Mouse (Mus musculus): ENCODE results near the gene Ano8. TPM values are rescaled to one million over a fixed set of nuclear protein-coding genes. Genes with fewer than 3 reads are reported as not detected.

The Ano8 gene
- total RNA-seq, 4 experiments from 2014 or later: 14.1 to 17.3 (median 16.1) TPM

- DNase-seq (ENCODE audit: low spot score): no peak
Observed at GRCm38 (mm10) chr8:71498816-71499690, 13.3 kb upstream of the Ano8 start.

GRCm38 (mm10) chr8:71497881-71498501 is 12.2 kb upstream of the Ano8 start:
- peak; percentile 73 for DNase-seq (ENCODE audit: low spot score)

GRCm38 (mm10) chr8:71497077-71497645 is 11.4 kb upstream of the Ano8 start:
- DNase-seq (ENCODE audit: low spot score): no peak

- DNase-seq (ENCODE audit: low spot score): peak; percentile 91
Observed at GRCm38 (mm10) chr8:71496481-71496880, 10.7 kb upstream of the Ano8 start.

- no peak for DNase-seq (ENCODE audit: low spot score)
Observed at GRCm38 (mm10) chr8:71495811-71496210, 10.0 kb upstream of the Ano8 start.

GRCm38 (mm10) chr8:71495039-71495438 is 9.3 kb upstream of the Ano8 start:
- peak; percentile 85 for DNase-seq (ENCODE audit: low spot score)

- DNase-seq (ENCODE audit: low spot score): peak; percentile 97
Observed at GRCm38 (mm10) chr8:71488454-71488853, 2.7 kb upstream of the Ano8 start.

GRCm38 (mm10) chr8:71487691-71488445 is 2.1 kb upstream of the Ano8 start, which contains the start of gene Gtpbp3:
Gtpbp3 (plus strand) TSS chr8:71488103.
- peak; percentile 81 for DNase-seq (ENCODE audit: low spot score)

GRCm38 (mm10) chr8:71486136-71486529 is 370 bp upstream of the Ano8 start:
- DNase-seq (ENCODE audit: low spot score): no peak

- DNase-seq (ENCODE audit: low spot score): no peak
Observed at GRCm38 (mm10) chr8:71484736-71485135, 1.0 kb downstream of the Ano8 start.

- no peak for DNase-seq (ENCODE audit: low spot score)
Observed at GRCm38 (mm10) chr8:71483932-71484331, 1.8 kb downstream of the Ano8 start.

GRCm38 (mm10) chr8:71478943-71479342 is 6.8 kb downstream of the Ano8 start:
- DNase-seq (ENCODE audit: low spot score): no peak

GRCm38 (mm10) chr8:71477196-71477845 is 8.4 kb downstream of the Ano8 start:
- no peak for DNase-seq (ENCODE audit: low spot score)

- peak; percentile 70 for DNase-seq (ENCODE audit: low spot score)
Observed at GRCm38 (mm10) chr8:71476099-71476940, 9.4 kb downstream of the Ano8 start.

- DNase-seq (ENCODE audit: low spot score): no peak
Observed at GRCm38 (mm10) chr8:71475702-71476075, 10.1 kb downstream of the Ano8 start.

GRCm38 (mm10) chr8:71474785-71475701 is 10.7 kb downstream of the Ano8 start:
- no peak for DNase-seq (ENCODE audit: low spot score)

- DNase-seq (ENCODE audit: low spot score): no peak
Observed at GRCm38 (mm10) chr8:71474344-71474743, 11.4 kb downstream of the Ano8 start.

- no peak for DNase-seq (ENCODE audit: low spot score)
Observed at GRCm38 (mm10) chr8:71472601-71473386, 13.0 kb downstream of the Ano8 start.

Measured in heart, adult 8-10 months (tissue).